Mouse (Mus musculus) adrenal gland, adult 8-10 months (tissue): ENCODE results near the gene Stat5a. TPM values are rescaled to one million over a fixed set of nuclear protein-coding genes. Genes with fewer than 3 reads are reported as not detected.
A peak's percentile ranks its signal among the peaks of the same experiment; 100 is the strongest.

Experiments
- DNase-seq: peaks from one replicate; pipeline ENCODE4 v3.0.0; 2022
- total RNA-seq, 4 experiments: library from RNA; stranded (reverse); gene quantifications; 2 replicates each; pipeline ENCODE4 v1.2.4; 2022

Gene Stat5a
- total RNA-seq, 4 experiments from 2014 or later, result 30.6 to 60.4 (median 41.2) TPM

- no peak for DNase-seq
These were observed 39.5 kb downstream of the Stat5a start for GRCm38 (mm10) chr11:100898441-100899199.

- DNase-seq, result no peak
These were observed 45.6 kb downstream of the Stat5a start for GRCm38 (mm10) chr11:100904580-100905351.

- no peak for DNase-seq
These were observed 46.8 kb downstream of the Stat5a start for GRCm38 (mm10) chr11:100905929-100906328.

GRCm38 (mm10) chr11:100906885-100907284 is 47.7 kb downstream of the Stat5a start:
- no peak for DNase-seq

GRCm38 (mm10) chr11:100908112-100908511 is 49.0 kb downstream of the Stat5a start:
- no peak for DNase-seq

GRCm38 (mm10) chr11:100908567-100908966 is 49.4 kb downstream of the Stat5a start:
- DNase-seq, result no peak

GRCm38 (mm10) chr11:100912401-100913155 is 53.4 kb downstream of the Stat5a start:
- no peak for DNase-seq

- DNase-seq, result no peak
These were observed 55.3 kb downstream of the Stat5a start for GRCm38 (mm10) chr11:100914415-100914814.

- DNase-seq, result no peak
These were observed 55.9 kb downstream of the Stat5a start for GRCm38 (mm10) chr11:100915063-100915462.

GRCm38 (mm10) chr11:100916432-100916971 is 57.4 kb downstream of the Stat5a start:
- DNase-seq, result no peak

- no peak for DNase-seq
These were observed 58.9 kb downstream of the Stat5a start for GRCm38 (mm10) chr11:100918007-100918406.

- DNase-seq, result no peak
These were observed 61.9 kb downstream of the Stat5a start for GRCm38 (mm10) chr11:100920887-100921624.

GRCm38 (mm10) chr11:100924386-100924919 is 65.3 kb downstream of the Stat5a start:
- DNase-seq, result no peak

- no peak for DNase-seq
These were observed 68.2 kb downstream of the Stat5a start for GRCm38 (mm10) chr11:100927386-100927785.

GRCm38 (mm10) chr11:100930611-100931010 is 71.5 kb downstream of the Stat5a start:
- no peak for DNase-seq

GRCm38 (mm10) chr11:100931254-100931921 is 72.2 kb downstream of the Stat5a start:
- peak; percentile 33 for DNase-seq

Other genes starting within 250 kb of the Stat5a start
- 10 to 100 TPM; 34.3 to 37.3 (median 36.7) TPM for gene Nkiras2, start 240.1 kb upstream of the Stat5a start, total RNA-seq
- 100 to 1,000 TPM; 204 to 279 (median 249) TPM for gene Dnajc7, start 239.2 kb upstream of the Stat5a start, total RNA-seq
- gene Zfp385c, start 166.9 kb upstream of the Stat5a start, total RNA-seq, result 1 to 10 TPM in 1 of 4 experiments, under 1 TPM in 3; 0.29 to 3.4 (median 0.66) TPM
- 100 to 1,000 TPM in 1 of 4 experiments, 10 to 100 TPM in 3; 56.4 to 143 (median 79.7) TPM for gene Dhx58, start 155.1 kb upstream of the Stat5a start, total RNA-seq
- 10 to 100 TPM; 43.3 to 57.7 (median 52.2) TPM for gene Kat2a, start 146.9 kb upstream of the Stat5a start, total RNA-seq
- under 1 TPM in 1 of 4 experiments, not detected in 3; 0.59 TPM for gene Hspb9, start 145.5 kb upstream of the Stat5a start, total RNA-seq
- gene Rab5c, start 121.1 kb upstream of the Stat5a start, total RNA-seq, result 100 to 1,000 TPM; 183 to 210 (median 190) TPM
- gene Kcnh4, start 99.4 kb upstream of the Stat5a start, total RNA-seq, result under 1 TPM; 0.15 to 0.31 (median 0.23) TPM
- not detected for gene Hcrt, start 96.4 kb upstream of the Stat5a start, total RNA-seq
- 10 to 100 TPM; 23.1 to 26.4 (median 24.7) TPM for gene Ghdc, start 88.4 kb upstream of the Stat5a start, total RNA-seq
- gene Stat5b, start 8.6 kb upstream of the Stat5a start, total RNA-seq, result 10 to 100 TPM; 64.5 to 92.1 (median 73.7) TPM
- gene Stat3, start 80.2 kb downstream of the Stat5a start, total RNA-seq, result 100 to 1,000 TPM in 1 of 4 experiments, 10 to 100 TPM in 3; 84.0 to 116 (median 95.7) TPM
- 100 to 1,000 TPM; 321 to 363 (median 344) TPM for gene Cavin1, start 111.5 kb downstream of the Stat5a start, total RNA-seq
- gene Atp6v0a1, start 150.1 kb downstream of the Stat5a start, total RNA-seq, result 100 to 1,000 TPM; 155 to 222 (median 186) TPM
- 10 to 100 TPM; 45.3 to 51.8 (median 49.6) TPM for gene Naglu, start 210.7 kb downstream of the Stat5a start, total RNA-seq
- 1 to 10 TPM; 1.7 to 2.4 (median 2.0) TPM for gene Hsd17b1, start 219.1 kb downstream of the Stat5a start, total RNA-seq
- gene Coasy, start 223.2 kb downstream of the Stat5a start, total RNA-seq, result 100 to 1,000 TPM in 2 of 4 experiments, 10 to 100 TPM in 2; 70.8 to 104 (median 89.9) TPM
- gene Mlx, start 227.9 kb downstream of the Stat5a start, total RNA-seq, result 10 to 100 TPM; 38.1 to 69.0 (median 47.6) TPM
- gene Psmc3ip, start 236.1 kb downstream of the Stat5a start, total RNA-seq, result 1 to 10 TPM; 3.6 to 5.9 (median 4.2) TPM